Mouse (Mus musculus): ENCODE measurements around the gene Meaf6. TPM values are rescaled to one million over a fixed set of nuclear protein-coding genes. Genes with fewer than 3 reads are reported as not detected.

The Meaf6 gene
- polyA plus RNA-seq, 2 experiments: 13.5 to 23.0 TPM

GRCm38 (mm10) chr4:125066490-125067370, 18.2 kb upstream of the Meaf6 start, which contains the start of gene Snip1:
TSS of gene Snip1 (plus strand) at chr4:125066672.
- peaks cover 10 to 11% of the 10 kb centered on the region in 2 experiments for H3K4me1 ChIP-seq (replicated peaks; ENCODE audit: control insufficient read depth in 2 of 2, insufficient read depth in 2 of 2, low read length in 1 of 2)
- DNase-seq (ENCODE audit: low read depth in 3 of 3, low spot score in 3 of 3) (peak; percentile 85 to 87 (median 86)), ATAC-seq (ENCODE audit: insufficient read depth) (peak; percentile 93)
- peaks cover 32% of the 10 kb centered on the region for H3K36me3 ChIP-seq (replicated peaks; ENCODE audit: control insufficient read depth, insufficient read depth, low read depth)
- no peaks in the 10 kb centered on the region for H3K27me3 ChIP-seq (ENCODE audit: control insufficient read depth, insufficient read depth, low read length)
- under 1% methylated on average over 78 of the region's 78 CpGs for WGBS (ENCODE audit: insufficient replicate concordance)
- H3K4me2 ChIP-seq (ENCODE audit: low read depth): peak within 1 kb of the TSS; percentile 98
- H3K9me3 ChIP-seq (ENCODE audit: control insufficient read depth, low read length): no peaks in the 10 kb centered on the region
- TF ChIP-seq CTCF (IDR thresholded peaks at IDR 0.05; ENCODE audit: low read depth) (no peak), EP300 (IDR thresholded peaks at IDR 0.05; ENCODE audit: low read depth) (no peak)
- peak within 1 kb of the TSS; percentile 82 to 95 for H3K4me3 ChIP-seq (ENCODE audit: insufficient read depth in 1 of 2, low read depth in 2 of 2, low read length in 2 of 2)
- peak within 1 kb of the TSS; percentile 84 for H3K9ac ChIP-seq (replicated peaks)
- peak within 1 kb of the TSS; percentile 5 for H3K27ac ChIP-seq

GRCm38 (mm10) chr4:125077700-125078099, 7.2 kb upstream of the Meaf6 start:
- Histone ChIP-seq H3K9ac (replicated peaks) (no peak overlapping the region), H3K36me3 (replicated peaks; ENCODE audit: control insufficient read depth, insufficient read depth, low read depth) (peaks cover 26% of the 10 kb centered on the region), H3K9me3 (ENCODE audit: control insufficient read depth, low read length) (no peaks in the 10 kb centered on the region), H3K4me3 (ENCODE audit: insufficient read depth in 1 of 2, low read depth in 2 of 2, low read length in 2 of 2) (no peak overlapping the region), H3K4me2 (ENCODE audit: low read depth) (no peak overlapping the region), H3K4me1 (replicated peaks; ENCODE audit: control insufficient read depth in 2 of 2, insufficient read depth in 2 of 2, low read length in 1 of 2) (no peaks in the 10 kb centered on the region), H3K27ac (no peak overlapping the region), H3K27me3 (ENCODE audit: control insufficient read depth, insufficient read depth, low read length) (no peaks in the 10 kb centered on the region)
- ATAC-seq (ENCODE audit: insufficient read depth): no peak
- no peak for DNase-seq (ENCODE audit: low read depth in 3 of 3, low spot score in 3 of 3)
- WGBS (ENCODE audit: insufficient replicate concordance): 76% methylated on average over 2 of the region's 2 CpGs
- no peak for TF ChIP-seq EP300 (IDR thresholded peaks at IDR 0.05; ENCODE audit: low read depth)
- TF ChIP-seq CTCF (IDR thresholded peaks at IDR 0.05; ENCODE audit: low read depth): no peak

- no peaks in the 10 kb centered on the region for H3K27me3 ChIP-seq (ENCODE audit: control insufficient read depth, insufficient read depth, low read length)
- no peak for ATAC-seq (ENCODE audit: insufficient read depth)
- 88% methylated on average over 2 of the region's 2 CpGs for WGBS (ENCODE audit: insufficient replicate concordance)
- no peaks in the 10 kb centered on the region for H3K9me3 ChIP-seq (ENCODE audit: control insufficient read depth, low read length)
- no peak overlapping the region for H3K4me2 ChIP-seq (ENCODE audit: low read depth)
- H3K9ac ChIP-seq (replicated peaks): no peak overlapping the region
- H3K4me3 ChIP-seq (ENCODE audit: insufficient read depth in 1 of 2, low read depth in 2 of 2, low read length in 2 of 2): no peak overlapping the region
- no peak for DNase-seq (ENCODE audit: low read depth in 3 of 3, low spot score in 3 of 3)
- H3K27ac ChIP-seq: no peak overlapping the region
- peaks cover 16% of the 10 kb centered on the region for H3K36me3 ChIP-seq (replicated peaks; ENCODE audit: control insufficient read depth, insufficient read depth, low read depth)
- peaks cover 2 to 5% of the 10 kb centered on the region in 2 experiments for H3K4me1 ChIP-seq (replicated peaks; ENCODE audit: control insufficient read depth in 2 of 2, insufficient read depth in 2 of 2, low read length in 1 of 2)
- no peak for TF ChIP-seq EP300 (IDR thresholded peaks at IDR 0.05; ENCODE audit: low read depth)
- no peak for TF ChIP-seq CTCF (IDR thresholded peaks at IDR 0.05; ENCODE audit: low read depth)
Observed at GRCm38 (mm10) chr4:125078698-125079097, 6.2 kb upstream of the Meaf6 start.

- DNase-seq (ENCODE audit: low read depth in 3 of 3, low spot score in 3 of 3) (peak; percentile 59 to 67 (median 59)), ATAC-seq (ENCODE audit: insufficient read depth) (peak; percentile 97)
- Histone ChIP-seq H3K27me3 (ENCODE audit: control insufficient read depth, insufficient read depth, low read length) (no peaks in the 10 kb centered on the region), H3K36me3 (replicated peaks; ENCODE audit: control insufficient read depth, insufficient read depth, low read depth) (peaks cover 5% of the 10 kb centered on the region), H3K4me3 (ENCODE audit: insufficient read depth in 1 of 2, low read depth in 2 of 2, low read length in 2 of 2) (peak overlapping the region; percentile 86 to 99), H3K9me3 (ENCODE audit: control insufficient read depth, low read length) (no peaks in the 10 kb centered on the region), H3K27ac (peak overlapping the region; percentile 79), H3K4me1 (replicated peaks; ENCODE audit: control insufficient read depth in 2 of 2, insufficient read depth in 2 of 2, low read length in 1 of 2) (peaks cover 11 to 13% of the 10 kb centered on the region in 2 experiments), H3K4me2 (ENCODE audit: low read depth) (peak overlapping the region; percentile 97), H3K9ac (replicated peaks) (peak overlapping the region; percentile 77)
- no peak for TF ChIP-seq CTCF (IDR thresholded peaks at IDR 0.05; ENCODE audit: low read depth)
- TF ChIP-seq EP300 (IDR thresholded peaks at IDR 0.05; ENCODE audit: low read depth): no peak
- under 1% methylated on average over 45 of the region's 45 CpGs for WGBS (ENCODE audit: insufficient replicate concordance)
Observed at GRCm38 (mm10) chr4:125085346-125085841, 460 bp downstream of the Meaf6 start.

GRCm38 (mm10) chr4:125093031-125093430, 8.1 kb downstream of the Meaf6 start:
- Histone ChIP-seq H3K4me1 (replicated peaks; ENCODE audit: control insufficient read depth in 2 of 2, insufficient read depth in 2 of 2, low read length in 1 of 2) (no peaks in the 10 kb centered on the region), H3K27me3 (ENCODE audit: control insufficient read depth, insufficient read depth, low read length) (no peaks in the 10 kb centered on the region), H3K4me3 (ENCODE audit: insufficient read depth in 1 of 2, low read depth in 2 of 2, low read length in 2 of 2) (no peak overlapping the region), H3K9me3 (ENCODE audit: control insufficient read depth, low read length) (no peaks in the 10 kb centered on the region), H3K4me2 (ENCODE audit: low read depth) (no peak overlapping the region), H3K36me3 (replicated peaks; ENCODE audit: control insufficient read depth, insufficient read depth, low read depth) (peaks cover 9% of the 10 kb centered on the region; the same call in 1 of the 2 replicates), H3K27ac (no peak overlapping the region), H3K9ac (replicated peaks) (no peak overlapping the region)
- WGBS (ENCODE audit: insufficient replicate concordance): 74% methylated on average over 5 of the region's 5 CpGs
- ATAC-seq (ENCODE audit: insufficient read depth) (no peak), DNase-seq (ENCODE audit: low read depth in 3 of 3, low spot score in 3 of 3) (no peak)
- TF ChIP-seq CTCF (IDR thresholded peaks at IDR 0.05; ENCODE audit: low read depth) (no peak), EP300 (IDR thresholded peaks at IDR 0.05; ENCODE audit: low read depth) (no peak)

Measured in liver, embryonic 14.5 days (tissue).